Mouse (Mus musculus) myocyte (in vitro differentiated cells): ENCODE data around the gene Atxn7l3. TPM values are rescaled to one million over a fixed set of nuclear protein-coding genes. Genes with fewer than 3 reads are reported as not detected.

Experiments used
- H3K27me3 ChIP-seq: one replicate; pipeline ENCODE4 v1.6.1; 2011; ENCODE audit not compliant: control insufficient read depth, insufficient read depth, insufficient read length
- H3K36me3 ChIP-seq: one replicate; pipeline ENCODE4 v1.6.1; 2011; ENCODE audit not compliant: control insufficient read depth, insufficient read depth
- H3K4me2 ChIP-seq: one replicate; pipeline ENCODE4 v1.6.1; 2011; ENCODE audit warnings: low read depth, control low read depth
- H3K4me3 ChIP-seq: one replicate; pipeline ENCODE4 v1.5.1; 2011; ENCODE audit warnings: mild to moderate bottlenecking, control low read depth, moderate library complexity
- H3K79me2 ChIP-seq: one replicate; pipeline ENCODE4 v1.6.1; 2011; ENCODE audit not compliant: control insufficient read depth, insufficient read depth
- H3ac ChIP-seq: one replicate; pipeline ENCODE4 v1.6.1; 2011; ENCODE audit not compliant: control insufficient read depth, insufficient read length
- CEBPB ChIP-seq: IDR thresholded peaks from 2 replicates; pipeline ENCODE4 v1.6.1; 2011; ENCODE audit warnings: mild to moderate bottlenecking, moderate library complexity; ENCODE audit not compliant: poor library complexity, insufficient read depth, severe bottlenecking
- E2F4 ChIP-seq: IDR thresholded peaks from one replicate; pipeline ENCODE4 v1.6.1; 2011; ENCODE audit warnings: mild to moderate bottlenecking, control low read depth, moderate library complexity; ENCODE audit not compliant: insufficient read depth
- MAX ChIP-seq: IDR thresholded peaks from one replicate; pipeline ENCODE4 v1.6.1; 2011; ENCODE audit warnings: low read depth, mild to moderate bottlenecking, control low read depth
- MYOD1 ChIP-seq, 3 experiments: IDR thresholded peaks; one replicate each; pipeline ENCODE4 v1.6.1; 2011; ENCODE audit warnings: control low read depth in 2 of 3, low read depth in 2 of 3, mild to moderate bottlenecking in 2 of 3, moderate library complexity in 1 of 3; ENCODE audit not compliant: insufficient read length in 2 of 3, control insufficient read depth in 1 of 3
- MYOG ChIP-seq, 3 experiments: IDR thresholded peaks; one replicate each; pipeline ENCODE4 v1.6.1; 2011; ENCODE audit warnings: control low read depth in 2 of 3, low read depth in 2 of 3, mild to moderate bottlenecking in 2 of 3; ENCODE audit not compliant: insufficient read length in 2 of 3, control insufficient read depth in 1 of 3, insufficient read depth in 1 of 3
- POLR2A ChIP-seq: IDR thresholded peaks from one replicate; pipeline ENCODE4 v1.6.1; 2011; ENCODE audit warnings: low read depth, mild to moderate bottlenecking, control low read depth, moderate library complexity; ENCODE audit not compliant: insufficient read length
- POLR2AphosphoS2 ChIP-seq: IDR thresholded peaks from one replicate; pipeline ENCODE4 v1.6.1; 2011; ENCODE audit warnings: low read depth, control low read depth; ENCODE audit not compliant: insufficient read length
- REST ChIP-seq: IDR thresholded peaks from one replicate; pipeline ENCODE4 v1.6.1; 2011; ENCODE audit warnings: mild to moderate bottlenecking, control low read depth, moderate library complexity; ENCODE audit not compliant: insufficient read depth, insufficient read length
- SRF ChIP-seq: IDR thresholded peaks from one replicate; pipeline ENCODE4 v1.6.1; 2011; ENCODE audit warnings: low read depth; ENCODE audit not compliant: control insufficient read depth, insufficient read length
- TCF12 ChIP-seq: IDR thresholded peaks from one replicate; pipeline ENCODE4 v1.6.1; 2011; ENCODE audit warnings: mild to moderate bottlenecking, control low read depth; ENCODE audit not compliant: poor library complexity, insufficient read depth, severe bottlenecking
- TCF3 ChIP-seq: IDR thresholded peaks from one replicate; pipeline ENCODE4 v1.6.1; 2011; ENCODE audit warnings: low read depth, control low read depth; ENCODE audit not compliant: insufficient read length
- USF1 ChIP-seq: IDR thresholded peaks from one replicate; pipeline ENCODE4 v1.6.1; 2011; ENCODE audit warnings: low read depth, mild to moderate bottlenecking, control low read depth, moderate library complexity
- polyA plus RNA-seq: library from polyadenylated mRNA; unstranded; fragments of >200 nt; fragmentation: generic; extraction: Trizol; gene quantifications from one replicate; pipeline ENCODE4 v1.2.1, GENCODE M21; 2012; ENCODE audit warnings: missing spikeins

Atxn7l3 gene
- polyA plus RNA-seq, 1 experiment, result 39.5 TPM

GRCm38 (mm10) chr11:102334010-102334409, 37.6 kb upstream of the Atxn7l3 start:
- H3ac ChIP-seq, result no peak overlapping the region
- no peaks in the 10 kb centered on the region for H3K79me2 ChIP-seq
- peaks cover 12% of the 10 kb centered on the region for H3K27me3 ChIP-seq
- no peak overlapping the region for H3K4me2 ChIP-seq
- no peaks in the 10 kb centered on the region for H3K36me3 ChIP-seq
- H3K4me3 ChIP-seq, result no peak overlapping the region
- TF ChIP-seq POLR2AphosphoS2, result no peak
- no peak for TF ChIP-seq USF1
- no peak for TF ChIP-seq POLR2A
- TF ChIP-seq MAX, result no peak
- no peak for TF ChIP-seq MYOG (IDR thresholded peaks at IDR 0.05; ENCODE audit: control insufficient read depth in 1 of 3, insufficient read depth in 1 of 3, insufficient read length in 2 of 3, low read depth in 2 of 3)
- TF ChIP-seq TCF3, result no peak
- no peak for TF ChIP-seq CEBPB
- TF ChIP-seq E2F4, result no peak

- H3ac ChIP-seq, result no peak overlapping the region
- H3K36me3 ChIP-seq, result no peaks in the 10 kb centered on the region
- H3K79me2 ChIP-seq, result no peaks in the 10 kb centered on the region
- no peak overlapping the region for H3K4me3 ChIP-seq
- TF ChIP-seq TCF3 (no peak), POLR2AphosphoS2 (no peak), SRF (no peak), CEBPB (no peak), E2F4 (no peak), MAX (no peak), MYOG (IDR thresholded peaks at IDR 0.05; ENCODE audit: control insufficient read depth in 1 of 3, insufficient read depth in 1 of 3, insufficient read length in 2 of 3, low read depth in 2 of 3) (no peak), USF1 (no peak), POLR2A (no peak), MYOD1 (IDR thresholded peaks at IDR 0.05; ENCODE audit: control insufficient read depth in 1 of 3, insufficient read length in 2 of 3, low read depth in 2 of 3) (no peak), TCF12 (no peak), REST (no peak)
- no peak overlapping the region for H3K4me2 ChIP-seq
- peaks cover 19% of the 10 kb centered on the region for H3K27me3 ChIP-seq
These were observed 36.6 kb upstream of the Atxn7l3 start for GRCm38 (mm10) chr11:102333061-102333460.

DNA sequence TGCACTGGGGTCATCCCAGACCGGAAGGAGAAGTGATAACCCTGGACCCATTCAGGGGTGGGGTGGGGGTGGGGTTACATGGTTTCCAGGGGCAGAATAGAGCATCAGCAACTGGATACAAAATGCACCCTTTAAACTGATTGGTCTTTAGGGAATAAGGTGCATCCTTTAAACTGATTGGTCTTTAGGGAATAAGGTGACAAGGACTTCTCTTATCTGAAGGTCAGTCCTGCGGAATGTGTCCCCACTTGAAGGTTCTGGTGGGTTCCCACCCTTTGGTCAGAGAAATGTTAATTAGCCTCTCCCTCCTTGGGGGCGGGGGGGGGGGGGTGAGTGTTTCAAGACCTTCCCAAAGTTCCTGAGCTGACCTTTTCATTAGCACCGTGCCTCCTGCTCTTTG, 35.4 kb upstream of the Atxn7l3 start:
- H3K27me3 ChIP-seq, result peaks cover 20% of the 10 kb centered on the region
- no peaks in the 10 kb centered on the region for H3K36me3 ChIP-seq
- H3K4me2 ChIP-seq, result no peak overlapping the region
- H3K4me3 ChIP-seq, result no peak overlapping the region
- TF ChIP-seq MAX (no peak), E2F4 (no peak)
- no peak overlapping the region for H3ac ChIP-seq
- no peaks in the 10 kb centered on the region for H3K79me2 ChIP-seq

GRCm38 (mm10) chr11:102330039-102330438, 33.6 kb upstream of the Atxn7l3 start:
- Histone ChIP-seq H3K4me3 (no peak overlapping the region), H3ac (no peak overlapping the region), H3K4me2 (no peak overlapping the region), H3K36me3 (no peaks in the 10 kb centered on the region), H3K27me3 (peaks cover 28% of the 10 kb centered on the region), H3K79me2 (no peaks in the 10 kb centered on the region)
- no peak for TF ChIP-seq E2F4
- no peak for TF ChIP-seq MYOG (IDR thresholded peaks at IDR 0.05; ENCODE audit: control insufficient read depth in 1 of 3, insufficient read depth in 1 of 3, insufficient read length in 2 of 3, low read depth in 2 of 3)
- TF ChIP-seq MYOD1 (IDR thresholded peaks at IDR 0.05; ENCODE audit: control insufficient read depth in 1 of 3, insufficient read length in 2 of 3, low read depth in 2 of 3), result no peak
- no peak for TF ChIP-seq SRF
- TF ChIP-seq POLR2A, result no peak
- TF ChIP-seq TCF3, result no peak
- TF ChIP-seq CEBPB, result no peak
- TF ChIP-seq POLR2AphosphoS2, result no peak
- no peak for TF ChIP-seq TCF12
- no peak for TF ChIP-seq REST
- TF ChIP-seq MAX, result no peak
- no peak for TF ChIP-seq USF1

GRCm38 (mm10) chr11:102329518-102329917, 33.1 kb upstream of the Atxn7l3 start:
- Histone ChIP-seq H3K4me3 (no peak overlapping the region), H3ac (no peak overlapping the region), H3K4me2 (no peak overlapping the region), H3K27me3 (peaks cover 28% of the 10 kb centered on the region), H3K79me2 (no peaks in the 10 kb centered on the region), H3K36me3 (no peaks in the 10 kb centered on the region)
- TF ChIP-seq TCF3 (no peak), POLR2A (no peak), USF1 (no peak), E2F4 (no peak), REST (no peak), MYOD1 (IDR thresholded peaks at IDR 0.05; ENCODE audit: control insufficient read depth in 1 of 3, insufficient read length in 2 of 3, low read depth in 2 of 3) (no peak)
